Mouse (Mus musculus) right cerebral cortex, adult 2 months (tissue): Measurements from ENCODE around the gene Tff3.

ENCODE experiments used
- DNase-seq, 2 experiments: peaks; one replicate each; pipeline ENCODE4 v3.0.0; 2021 to 2022; ENCODE audit warnings: low spot score in 2 of 2

Gene Tff3

DNA sequence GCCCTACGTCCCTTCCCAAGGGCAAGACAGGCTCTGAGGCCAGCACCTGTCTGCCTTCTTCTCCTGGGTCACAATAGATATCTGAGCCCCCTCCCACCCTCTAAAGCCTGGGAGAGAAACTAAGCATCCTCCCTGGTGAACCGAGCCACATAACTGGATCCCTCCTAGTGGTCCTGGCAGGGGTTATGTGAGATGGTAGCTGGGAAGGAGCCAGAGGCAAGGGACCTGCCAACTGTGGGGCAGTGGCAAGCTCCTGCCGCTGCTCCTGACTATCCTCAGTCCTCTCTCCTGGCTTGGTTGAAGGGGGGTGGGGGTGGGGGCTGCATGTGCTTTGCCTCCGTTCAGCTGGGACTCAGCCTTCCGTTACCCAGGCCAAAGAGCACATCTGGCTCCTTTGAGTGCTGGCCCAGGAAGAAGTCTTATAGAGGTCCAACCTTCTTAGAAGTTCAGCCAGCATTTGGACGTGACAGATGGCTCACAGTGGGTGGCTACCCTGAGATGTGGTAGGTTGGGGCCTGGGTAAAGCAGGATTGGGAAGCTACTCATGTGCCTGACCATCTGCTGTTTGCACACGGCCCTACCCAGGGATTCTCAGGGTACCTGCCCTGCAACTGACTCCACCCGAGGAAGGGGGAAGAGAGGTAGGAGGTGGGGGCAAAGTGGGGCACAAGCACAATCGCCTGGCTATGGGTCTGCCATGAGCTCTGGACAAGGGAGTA is 3.7 kb downstream of the Tff3 start:
- peak; percentile 39 to 50 for DNase-seq

DNA sequence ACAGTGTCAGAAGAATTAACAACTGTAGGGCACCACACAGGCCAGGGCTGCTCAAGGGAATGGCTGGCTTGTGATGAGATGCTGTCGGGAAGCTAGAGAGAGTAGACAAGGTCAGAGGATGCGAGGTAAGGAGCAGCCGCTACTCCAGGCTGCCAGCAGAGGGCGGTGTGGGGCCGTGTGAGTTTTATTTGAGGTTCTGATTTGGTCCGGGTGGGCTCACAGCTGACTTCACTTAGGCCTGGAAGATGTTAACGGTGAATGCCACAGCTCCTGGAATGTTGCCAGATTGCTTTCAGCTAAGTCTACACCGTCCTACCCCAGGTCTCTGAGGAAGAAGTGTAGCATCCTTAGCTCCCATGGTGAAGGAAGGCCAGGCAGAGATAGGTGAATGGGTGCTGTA is 7.5 kb downstream of the Tff3 start:
- peak; percentile 37 to 56 for DNase-seq

DNA sequence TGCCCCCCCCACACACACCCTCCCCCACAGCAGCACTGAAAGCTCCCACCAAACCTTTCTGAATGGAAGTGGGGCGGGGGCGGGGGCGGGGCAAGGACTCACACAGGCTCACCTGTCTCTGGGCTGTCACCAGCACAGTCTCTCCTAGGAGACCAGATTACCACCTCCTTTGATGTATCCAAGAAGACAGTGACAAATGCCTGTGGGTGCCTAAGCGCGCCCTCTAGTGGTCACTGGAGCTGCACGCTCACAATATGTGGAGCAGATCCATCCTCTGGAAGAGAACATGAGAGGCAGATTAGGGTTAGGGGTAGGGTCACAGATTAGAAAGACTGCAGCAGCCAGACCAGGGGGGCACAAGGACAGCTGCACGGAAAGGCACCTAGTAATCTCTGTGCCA is 10.0 kb downstream of the Tff3 start:
- DNase-seq = peak; percentile 84 to 91

DNA sequence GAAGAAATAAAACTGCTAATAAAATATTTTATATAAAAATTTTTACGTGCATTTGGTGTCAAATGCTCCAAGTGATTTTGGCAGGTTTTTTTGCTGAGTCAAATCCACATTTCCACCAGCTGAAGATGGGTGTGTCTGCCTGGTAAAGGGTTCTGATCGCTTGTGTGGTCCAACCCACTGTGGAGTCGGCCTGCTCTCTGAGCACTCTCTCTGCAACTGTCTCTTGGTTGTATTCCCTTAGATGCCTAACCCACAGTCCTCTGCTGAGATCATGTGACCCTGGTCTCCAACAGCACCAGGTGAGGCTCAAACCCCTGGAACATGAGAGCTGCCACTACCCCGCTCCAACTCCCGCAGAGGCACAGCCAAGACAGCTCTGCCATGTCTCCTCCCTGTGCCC is 11.5 kb downstream of the Tff3 start:
- DNase-seq = no peak

DNA sequence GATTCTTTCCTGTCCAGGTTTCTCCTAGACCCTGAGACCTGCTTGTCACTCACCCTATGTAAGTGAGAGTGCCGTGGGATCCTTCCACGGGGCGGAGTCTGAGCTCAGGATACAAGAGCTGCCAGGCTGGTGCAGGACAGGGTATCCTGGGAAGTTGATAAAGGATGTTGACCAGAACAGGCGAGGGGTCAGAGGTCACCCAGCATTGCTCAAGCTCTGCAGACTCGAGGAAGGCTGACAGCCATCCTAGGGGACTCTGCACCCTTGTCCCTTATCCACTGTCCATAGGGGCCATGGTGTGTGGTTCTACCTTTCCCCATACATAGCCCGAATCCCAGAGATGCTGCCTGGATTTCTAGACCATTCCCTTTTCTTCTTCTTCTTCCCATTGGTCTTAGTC is 13.4 kb downstream of the Tff3 start:
- no peak for DNase-seq

DNA sequence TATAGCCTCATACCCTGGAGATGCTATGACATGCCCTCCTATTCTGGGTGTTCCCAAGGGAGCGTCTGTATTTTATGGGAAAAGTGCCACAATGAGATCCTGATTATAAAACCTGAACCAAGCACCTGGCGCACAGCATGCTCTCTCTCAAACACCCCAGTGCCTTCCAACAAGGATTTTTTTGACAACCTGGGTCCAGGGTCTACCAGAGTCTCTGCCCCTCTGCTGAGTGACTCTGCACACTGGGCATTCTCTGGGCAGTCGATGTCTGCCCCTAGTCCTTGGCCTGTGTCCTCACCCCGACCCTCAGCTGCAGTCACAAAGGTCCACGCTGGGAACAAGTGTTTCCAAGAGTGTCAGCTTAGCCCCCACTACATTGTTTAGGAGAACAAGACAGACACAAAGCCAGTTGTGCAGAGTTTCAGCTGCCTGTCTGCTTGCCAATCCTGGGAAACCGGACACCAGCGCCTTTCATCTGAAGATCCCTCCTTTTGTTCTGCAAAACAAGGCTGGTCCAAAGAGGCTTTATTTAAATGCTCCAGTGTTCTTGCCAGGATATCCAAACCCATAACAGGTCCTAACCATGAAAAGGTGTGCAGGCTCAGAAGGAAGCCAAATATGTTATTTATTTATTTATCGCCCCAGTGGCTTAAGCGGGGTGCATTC is 16.1 kb downstream of the Tff3 start:
- no peak for DNase-seq

DNA sequence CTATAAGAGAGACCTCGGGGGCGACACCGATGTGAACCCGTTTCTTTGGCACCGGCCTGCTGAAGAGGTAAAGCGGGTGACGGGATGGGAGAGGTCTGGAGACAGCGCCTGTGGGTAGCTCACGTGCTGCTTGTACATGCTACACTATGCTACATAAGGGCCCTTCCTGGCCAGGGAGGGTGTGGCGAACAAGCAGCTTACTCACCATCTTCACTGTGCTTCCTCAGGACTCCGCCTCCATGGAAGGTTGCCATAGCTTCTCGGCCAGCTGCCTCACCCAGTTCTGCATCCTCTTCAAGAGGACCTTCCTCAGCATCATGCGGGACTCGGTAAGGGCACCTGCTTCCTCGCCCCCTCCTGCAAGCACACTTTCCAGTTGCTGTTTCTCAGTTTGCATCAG is 21.1 kb downstream of the Tff3 start:
- no peak for DNase-seq

DNA sequence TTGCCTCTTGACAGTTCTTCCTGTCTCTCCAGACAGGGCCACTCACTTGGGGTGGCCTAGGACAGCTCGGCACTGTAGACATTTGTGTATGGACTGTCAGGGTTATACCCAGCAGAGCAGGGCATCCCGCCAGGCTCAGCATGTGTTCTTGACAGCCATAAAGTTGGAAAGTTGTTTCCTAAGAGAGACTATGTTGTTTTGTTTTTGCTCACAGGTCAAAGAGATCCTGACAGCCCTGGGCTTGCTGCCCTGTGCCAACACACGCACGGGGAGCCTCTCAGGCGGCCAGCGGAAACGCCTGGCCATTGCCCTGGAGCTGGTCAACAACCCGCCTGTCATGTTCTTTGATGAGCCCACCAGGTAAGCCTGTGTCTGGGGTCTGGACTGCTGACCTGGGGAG is 25.6 kb downstream of the Tff3 start:
- DNase-seq = no peak

DNA sequence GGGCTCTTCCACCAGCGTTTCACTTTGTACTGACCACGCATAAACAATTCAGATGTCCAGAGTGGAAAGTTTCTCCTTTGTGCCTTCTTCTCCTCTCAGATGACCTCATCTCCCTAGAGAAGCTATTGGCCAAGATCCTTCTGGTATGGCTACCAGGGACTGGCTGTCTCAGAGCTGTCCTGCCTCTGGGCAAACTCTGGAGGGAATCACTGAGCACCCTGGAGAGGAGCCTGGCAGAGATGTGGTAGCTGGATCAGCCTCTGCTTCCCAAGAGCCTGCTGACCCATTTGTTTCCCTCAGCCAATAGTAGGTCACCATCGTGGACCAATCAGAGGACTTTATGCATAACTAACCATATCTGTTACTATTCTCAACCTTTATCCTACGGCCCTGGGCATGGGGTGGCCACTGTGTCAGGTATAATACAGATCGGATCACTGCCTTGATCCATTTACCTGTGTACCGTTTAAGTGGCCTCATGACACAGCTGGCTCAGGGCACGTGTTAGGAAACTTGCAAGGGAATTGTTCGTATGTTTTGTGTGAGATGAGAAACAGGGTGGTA is 26.4 kb downstream of the Tff3 start:
- DNase-seq = no peak

DNA sequence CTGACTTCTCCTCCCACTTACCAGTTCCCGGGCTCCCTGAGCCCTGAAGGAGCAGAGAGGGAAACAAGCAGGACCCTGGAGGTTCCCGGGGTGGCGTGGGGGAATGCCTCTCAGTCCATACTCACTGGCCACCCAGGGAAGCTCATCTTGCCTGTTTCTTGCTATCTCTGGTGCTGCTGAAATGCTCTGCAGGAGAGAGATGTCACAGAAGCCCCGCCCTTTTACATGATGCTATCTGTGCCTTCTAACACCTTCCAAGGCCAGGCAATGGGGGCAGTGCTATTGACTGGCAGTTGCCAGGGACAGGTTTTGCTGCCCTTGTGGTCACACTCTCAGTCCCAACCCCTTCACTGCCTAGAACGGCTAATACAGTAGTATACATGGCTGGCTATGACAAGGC is 30.7 kb downstream of the Tff3 start:
- no peak for DNase-seq

DNA sequence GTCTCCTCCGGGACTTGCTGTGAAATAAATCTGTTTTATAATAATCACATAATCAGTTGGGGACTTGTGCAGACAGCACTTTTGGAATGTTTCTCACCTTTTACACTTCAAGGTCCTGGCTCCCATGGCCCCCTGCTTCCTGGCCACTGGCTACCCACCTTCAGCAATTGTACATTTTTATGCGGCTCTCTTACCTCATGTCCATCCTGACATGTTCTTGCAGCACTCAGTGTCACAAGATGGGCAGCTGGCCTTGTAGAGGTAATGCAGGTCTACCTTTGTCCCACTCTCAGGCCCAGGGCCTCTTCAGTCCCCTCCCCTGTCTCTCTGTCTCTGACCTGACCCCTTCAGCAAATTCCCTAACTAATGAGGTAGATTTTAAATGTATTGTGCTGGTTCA is 32.6 kb downstream of the Tff3 start:
- DNase-seq = no peak

DNA sequence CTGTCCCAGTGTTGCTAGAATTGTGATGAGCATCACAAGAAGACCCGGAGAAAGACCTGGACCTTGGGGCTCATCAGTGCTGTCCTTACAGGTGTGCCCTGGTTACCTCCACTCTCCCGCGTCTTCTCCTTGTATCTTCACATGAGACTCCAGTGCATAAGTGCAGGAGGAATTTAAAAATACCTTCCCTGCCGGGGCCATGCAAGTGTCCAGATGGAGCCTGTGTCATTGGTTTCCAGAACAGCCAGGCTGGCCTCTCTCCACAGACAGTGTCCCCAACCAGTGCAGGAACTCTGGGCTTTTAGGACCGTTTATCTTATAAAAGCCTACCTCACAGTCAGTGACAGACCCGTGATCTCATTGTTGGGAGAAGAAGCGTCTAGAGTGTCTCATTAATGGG is 33.9 kb downstream of the Tff3 start:
- no peak for DNase-seq

DNA sequence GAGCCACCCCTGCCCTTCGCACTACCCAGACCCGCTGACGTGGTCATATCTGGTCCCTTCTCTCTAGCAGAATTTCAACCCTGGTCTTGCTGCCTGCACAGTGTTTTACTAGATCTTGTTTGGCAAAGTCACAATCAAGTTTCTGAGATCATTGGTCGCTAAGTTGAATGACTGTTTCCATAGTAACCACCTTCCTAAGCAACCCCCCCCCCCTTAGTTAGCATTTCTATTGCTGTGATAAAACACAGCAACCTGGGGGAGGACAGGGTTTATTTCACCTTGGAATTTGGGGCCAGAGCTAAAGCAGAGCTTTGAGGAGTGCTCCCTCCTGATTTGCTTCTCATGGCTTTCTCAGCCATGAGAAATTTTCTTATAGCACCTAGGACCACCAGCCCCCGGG is 34.7 kb downstream of the Tff3 start:
- DNase-seq = no peak

DNA sequence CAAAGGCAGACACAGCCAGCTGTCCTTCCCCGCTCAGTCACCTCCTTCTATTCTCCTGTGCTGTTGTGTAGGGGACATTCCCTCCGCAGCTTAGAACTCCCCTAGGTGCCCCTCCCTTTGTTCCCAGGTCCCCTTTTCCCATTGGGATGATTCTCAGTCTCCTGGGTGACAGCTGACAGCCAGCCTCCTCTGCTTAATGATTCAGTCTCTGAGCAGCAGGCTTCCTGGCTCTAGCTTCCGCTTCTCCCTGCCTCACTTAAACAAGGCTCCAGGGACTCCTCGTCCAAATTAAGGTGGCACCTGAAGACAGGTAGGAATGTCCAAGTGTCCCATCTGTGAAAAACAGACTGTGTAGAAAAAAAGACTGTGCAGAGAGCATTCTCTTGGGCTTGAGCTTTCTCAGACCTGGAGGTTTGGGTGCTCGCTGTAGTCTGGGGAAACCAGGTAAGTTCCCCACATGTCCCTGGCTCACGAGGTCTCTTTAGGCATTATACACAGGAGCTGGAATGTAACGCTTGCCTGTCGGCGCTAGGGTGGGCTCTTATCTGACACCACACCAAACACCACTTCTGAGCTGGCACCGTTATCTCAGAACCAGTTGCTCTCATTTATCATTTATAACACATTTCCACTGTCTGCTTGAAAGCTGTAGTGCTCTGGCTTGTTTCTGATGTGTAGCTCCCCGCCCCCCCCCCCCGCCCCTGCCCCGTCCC is 38.3 kb downstream of the Tff3 start:
- peak in 1 of 2 experiments; percentile 21 for DNase-seq

DNA sequence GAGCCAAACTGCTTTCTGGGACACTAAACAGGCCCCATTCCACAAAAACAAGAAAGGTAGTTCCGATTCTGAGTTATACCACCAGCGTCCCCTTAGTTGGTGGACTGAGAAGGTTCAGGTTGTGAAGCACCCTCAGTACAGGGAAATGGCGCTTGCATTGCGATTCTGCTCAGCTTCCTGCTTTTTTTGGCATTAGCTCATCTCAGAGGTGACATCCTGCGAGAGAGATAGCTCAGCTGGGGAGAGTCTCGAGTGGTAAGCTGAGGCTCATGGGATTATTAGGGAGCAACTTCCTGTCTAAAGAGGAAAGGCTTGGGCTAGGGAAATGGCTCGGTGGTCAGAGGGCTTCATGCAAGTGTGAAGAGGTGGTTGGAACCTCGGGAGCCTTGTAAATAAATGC is 39.6 kb downstream of the Tff3 start:
- DNase-seq = no peak

DNA sequence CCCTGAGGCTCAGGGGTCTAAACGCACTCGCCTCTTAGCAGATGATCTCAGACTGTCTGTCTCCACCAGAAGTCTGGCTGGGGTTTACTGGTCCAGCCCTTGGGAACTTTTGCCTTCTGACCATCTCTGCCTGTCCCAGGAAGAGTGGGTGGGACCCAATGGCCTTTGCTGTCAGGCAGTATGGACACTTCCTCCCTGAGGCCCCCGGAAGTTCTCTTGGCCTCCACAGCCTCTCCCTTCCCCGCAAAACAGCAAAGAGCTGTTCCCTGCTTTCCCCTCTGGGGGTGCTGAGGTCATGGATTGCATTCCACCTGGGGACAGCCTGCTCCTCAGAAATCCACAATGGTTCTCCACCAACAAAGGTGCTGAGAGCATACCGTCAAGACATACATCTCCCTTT is 40.7 kb downstream of the Tff3 start:
- DNase-seq = no peak

DNA sequence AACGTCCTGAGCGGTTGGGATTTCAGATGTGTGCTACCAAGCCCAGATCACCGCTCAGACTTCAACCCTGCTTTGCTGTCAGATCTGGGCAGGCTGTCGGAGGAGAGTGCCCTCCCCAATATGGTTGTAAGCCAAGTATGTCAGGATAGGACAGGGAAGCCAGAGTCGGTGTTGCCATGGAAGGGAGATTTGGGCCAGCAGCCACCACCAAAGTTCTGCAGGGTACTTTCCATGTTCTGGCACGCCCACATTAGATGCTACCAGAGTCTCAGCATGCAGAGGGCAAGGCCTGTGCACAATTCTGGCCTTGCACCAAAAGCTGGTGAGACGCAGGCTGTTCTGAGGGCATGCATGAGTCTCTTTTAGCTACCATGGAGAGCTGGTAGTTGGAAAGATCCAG is 43.2 kb downstream of the Tff3 start:
- DNase-seq = no peak

DNA sequence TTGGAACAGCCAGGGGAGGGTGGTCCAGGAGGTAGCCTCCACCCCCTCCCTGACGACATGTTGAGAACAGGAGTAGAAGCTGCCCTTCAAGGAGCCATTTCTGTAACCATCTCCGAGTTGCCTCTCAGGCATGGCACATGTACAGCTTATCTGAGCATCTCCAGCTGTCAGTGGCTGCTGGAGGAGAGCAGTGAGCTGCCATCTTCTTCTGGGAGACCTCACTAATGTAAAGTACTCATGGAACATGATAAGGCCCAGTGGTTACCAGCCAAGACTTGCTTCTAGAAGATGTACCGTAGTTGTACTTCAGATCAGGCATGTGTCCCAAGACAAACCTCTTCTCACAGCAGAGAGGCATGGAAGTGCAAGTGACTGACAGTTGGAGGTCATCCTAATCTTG is 43.9 kb downstream of the Tff3 start:
- DNase-seq = no peak

DNA sequence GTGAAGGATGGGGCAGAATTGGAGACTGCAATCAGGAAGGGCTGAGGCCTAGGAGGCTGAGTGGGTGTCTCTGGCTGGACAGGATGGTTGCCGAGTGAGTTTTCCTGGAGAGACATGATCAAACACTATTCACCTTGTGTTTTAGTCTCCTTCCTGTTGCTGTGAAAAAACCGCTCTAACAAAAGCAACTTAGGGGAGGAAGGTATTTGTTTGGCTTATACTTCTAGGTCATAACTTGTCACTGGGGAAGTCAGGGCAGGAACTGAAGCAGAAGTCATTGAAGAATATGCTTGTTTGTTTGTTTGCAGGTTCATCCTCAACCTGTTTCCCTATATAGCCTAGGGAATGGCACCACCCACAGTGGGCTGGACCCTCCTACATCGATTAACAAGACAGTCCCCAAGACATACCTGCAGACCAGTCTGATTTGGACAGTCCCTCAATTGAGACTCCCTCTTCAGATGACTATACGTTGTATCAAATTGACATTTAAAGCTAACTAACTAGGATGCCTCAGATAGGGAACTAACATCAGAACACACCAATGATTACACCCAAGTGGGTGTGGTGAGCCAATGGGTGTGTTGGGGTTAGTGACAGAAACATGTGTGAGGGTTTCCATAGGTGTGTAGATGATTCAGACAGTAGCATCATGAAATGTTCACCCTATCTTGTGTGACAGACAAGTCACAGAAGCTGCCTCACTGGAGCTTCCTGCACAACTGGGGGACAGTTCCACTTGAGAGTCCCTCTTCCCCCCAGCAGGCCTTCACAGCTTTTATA is 47.0 kb downstream of the Tff3 start:
- no peak for DNase-seq

DNA sequence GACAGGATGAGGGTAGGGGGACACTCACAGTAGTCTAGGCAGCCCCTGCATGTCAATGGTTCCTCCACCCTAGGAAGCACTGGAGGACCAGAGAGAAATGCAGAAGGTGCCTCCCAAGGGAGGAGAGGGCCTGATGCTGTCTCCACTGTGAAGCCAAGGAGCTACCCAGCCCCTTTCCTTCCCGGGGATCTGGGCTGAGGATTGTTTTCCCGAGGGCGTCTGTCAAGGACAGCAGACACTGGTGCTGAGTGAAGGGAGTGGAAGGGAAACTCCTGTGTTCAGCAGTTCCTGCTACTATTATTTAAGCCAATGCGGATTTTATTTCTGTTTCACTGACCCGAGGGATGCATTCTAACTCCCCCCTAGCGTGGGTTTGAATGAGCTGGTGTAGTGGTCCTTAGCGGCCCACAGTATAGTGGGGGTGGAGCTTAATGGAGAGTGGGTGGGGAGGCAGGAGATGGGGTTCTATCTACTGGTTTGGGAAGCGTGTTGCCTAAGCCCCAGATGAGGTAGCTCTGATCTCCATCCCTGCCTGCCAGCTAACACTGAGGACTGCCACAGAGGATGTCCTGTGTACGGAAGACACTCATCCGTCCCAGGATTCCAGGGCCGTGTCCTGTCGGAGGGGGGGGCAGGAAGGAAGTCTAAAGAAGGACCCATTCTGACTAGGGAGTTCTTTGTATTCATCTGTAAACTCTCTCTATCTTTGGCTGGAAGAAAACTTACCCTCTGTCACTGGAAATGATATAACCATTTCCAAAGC is 50.2 kb downstream of the Tff3 start:
- no peak for DNase-seq

DNA sequence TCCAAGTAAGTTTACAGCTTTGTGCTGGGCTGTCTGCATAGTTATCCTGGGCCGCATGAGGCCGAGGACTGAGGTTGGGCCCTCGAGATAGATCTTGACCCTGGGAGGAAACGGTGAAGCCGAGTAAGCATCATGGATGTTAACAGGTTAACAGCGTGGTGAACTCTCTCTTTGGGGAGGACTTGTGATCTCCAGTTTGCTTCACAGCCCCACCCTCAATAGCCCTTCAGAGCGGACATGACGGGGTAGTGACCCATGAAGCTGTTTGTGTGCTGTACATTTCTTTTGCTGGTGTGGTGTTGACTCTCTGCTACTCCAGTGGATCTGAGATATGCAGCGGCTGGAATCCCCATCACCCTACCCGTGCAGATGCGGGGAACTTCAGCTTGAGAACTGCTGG is 50.9 kb downstream of the Tff3 start:
- no peak for DNase-seq
